Mouse (Mus musculus): ENCODE data around the gene Igdcc4. TPM values are rescaled to one million over a fixed set of nuclear protein-coding genes. Genes with fewer than 3 reads are reported as not detected.

The Igdcc4 gene
- polyA plus RNA-seq, 1 experiment, result 15.5 TPM

DNA sequence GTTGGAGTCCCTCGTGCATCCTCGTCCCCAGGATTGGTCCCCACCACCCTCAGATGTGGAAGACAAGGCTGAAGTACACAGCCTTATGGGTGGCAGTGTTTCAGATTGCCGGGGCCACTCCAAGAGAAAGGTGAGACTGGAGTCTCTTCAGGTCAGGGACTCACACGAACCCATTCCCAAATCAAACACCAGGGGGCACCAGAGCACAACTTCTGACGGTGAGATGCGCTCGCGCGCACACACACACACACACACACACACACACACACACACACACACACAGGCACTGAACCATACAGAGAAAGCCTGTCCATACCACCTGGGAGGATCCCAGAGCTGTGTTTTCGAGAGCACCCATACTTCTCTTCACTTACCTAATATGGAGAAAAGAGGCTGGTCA, 32.5 kb downstream of the Igdcc4 start:
- Histone ChIP-seq H3K9ac (ENCODE audit: low read depth, poor library complexity, severe bottlenecking) (no peak overlapping the region), H3K4me1 (ENCODE audit: control insufficient read depth, insufficient read depth, low read length) (no peaks in the 10 kb centered on the region), H3K4me3 (ENCODE audit: low read depth, low read length) (no peak overlapping the region), H3K27me3 (ENCODE audit: control insufficient read depth, insufficient read depth, low read length, poor library complexity, severe bottlenecking) (no peaks in the 10 kb centered on the region), H3K27ac (ENCODE audit: insufficient read depth, low read length) (no peak overlapping the region), H3K36me3 (ENCODE audit: control insufficient read depth, insufficient read depth, low read length, poor library complexity, severe bottlenecking) (no peaks in the 10 kb centered on the region), H3K9me3 (replicated peaks; ENCODE audit: control insufficient read depth, insufficient read depth, low read length, poor library complexity, severe bottlenecking) (no peaks in the 10 kb centered on the region)
- TF ChIP-seq CTCF (IDR thresholded peaks at IDR 0.05; ENCODE audit: low read depth, low read length) (peak; percentile 79), POLR2A (IDR thresholded peaks at IDR 0.05; ENCODE audit: insufficient read depth, low read length) (no peak)

DNA sequence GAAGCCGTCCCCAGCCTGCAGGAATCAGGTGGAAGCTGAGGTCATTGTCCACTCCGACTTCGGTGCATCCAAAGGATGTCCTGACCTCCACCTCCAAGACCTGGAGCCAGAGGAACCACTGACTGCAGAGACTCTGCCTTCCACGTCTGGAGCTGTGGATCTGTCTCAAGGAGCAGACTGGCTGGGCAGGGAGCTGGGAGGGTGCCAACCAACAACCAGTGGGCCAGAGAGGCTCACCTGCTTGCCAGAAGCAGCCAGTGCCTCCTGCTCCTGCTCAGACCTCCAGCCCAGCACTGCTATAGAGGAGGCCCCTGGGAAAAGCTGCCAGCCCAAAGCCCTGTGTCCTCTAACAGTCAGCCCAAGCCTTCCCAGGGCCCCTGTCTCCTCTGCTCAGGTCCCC, 33.8 kb downstream of the Igdcc4 start:
- no peaks in the 10 kb centered on the region for H3K4me1 ChIP-seq (ENCODE audit: control insufficient read depth, insufficient read depth, low read length)
- H3K4me3 ChIP-seq (ENCODE audit: low read depth, low read length), result no peak overlapping the region
- no peaks in the 10 kb centered on the region for H3K9me3 ChIP-seq (replicated peaks; ENCODE audit: control insufficient read depth, insufficient read depth, low read length, poor library complexity, severe bottlenecking)
- no peaks in the 10 kb centered on the region for H3K36me3 ChIP-seq (ENCODE audit: control insufficient read depth, insufficient read depth, low read length, poor library complexity, severe bottlenecking)
- H3K27ac ChIP-seq (ENCODE audit: insufficient read depth, low read length), result no peak overlapping the region
- no peak for TF ChIP-seq POLR2A (IDR thresholded peaks at IDR 0.05; ENCODE audit: insufficient read depth, low read length)
- TF ChIP-seq EP300 (IDR thresholded peaks at IDR 0.05; ENCODE audit: insufficient read depth, low read depth, low read length), result no peak
- no peak for TF ChIP-seq CTCF (IDR thresholded peaks at IDR 0.05; ENCODE audit: low read depth, low read length)
- no peak overlapping the region for H3K9ac ChIP-seq (ENCODE audit: low read depth, poor library complexity, severe bottlenecking)
- peaks cover 4% of the 10 kb centered on the region; the same call in 1 of the 2 replicates for H3K27me3 ChIP-seq (ENCODE audit: control insufficient read depth, insufficient read depth, low read length, poor library complexity, severe bottlenecking)

DNA sequence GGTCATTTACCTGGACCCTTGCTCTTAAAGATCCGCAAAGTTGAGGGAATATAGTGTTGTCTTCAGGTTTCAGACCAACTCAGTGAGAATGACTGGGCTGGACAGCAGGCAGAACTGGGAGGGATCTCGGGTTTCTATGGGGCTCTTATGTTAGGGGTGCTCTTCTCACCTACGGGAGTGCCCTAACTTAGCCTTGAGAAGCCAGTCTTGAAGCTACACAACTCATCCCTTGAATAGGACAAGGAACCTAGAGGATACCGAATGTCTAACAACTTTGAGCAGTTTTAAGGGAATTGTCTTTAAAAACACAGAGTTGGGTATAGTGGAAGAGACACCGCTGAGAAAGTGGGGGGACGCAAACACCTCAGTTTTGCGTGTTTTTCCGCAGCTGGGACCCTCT, 39.2 kb downstream of the Igdcc4 start:
- Histone ChIP-seq H3K36me3 (ENCODE audit: control insufficient read depth, insufficient read depth, low read length, poor library complexity, severe bottlenecking) (no peaks in the 10 kb centered on the region), H3K9ac (ENCODE audit: low read depth, poor library complexity, severe bottlenecking) (peak overlapping the region; percentile 84), H3K9me3 (replicated peaks; ENCODE audit: control insufficient read depth, insufficient read depth, low read length, poor library complexity, severe bottlenecking) (no peaks in the 10 kb centered on the region), H3K4me1 (ENCODE audit: control insufficient read depth, insufficient read depth, low read length) (no peaks in the 10 kb centered on the region), H3K27me3 (ENCODE audit: control insufficient read depth, insufficient read depth, low read length, poor library complexity, severe bottlenecking) (peaks cover 10% of the 10 kb centered on the region; the same call in 1 of the 2 replicates), H3K27ac (ENCODE audit: insufficient read depth, low read length) (no peak overlapping the region), H3K4me3 (ENCODE audit: low read depth, low read length) (peak overlapping the region; percentile 75)
- TF ChIP-seq CTCF (IDR thresholded peaks at IDR 0.05; ENCODE audit: low read depth, low read length) (no peak), EP300 (IDR thresholded peaks at IDR 0.05; ENCODE audit: insufficient read depth, low read depth, low read length) (no peak), POLR2A (IDR thresholded peaks at IDR 0.05; ENCODE audit: insufficient read depth, low read length) (no peak)

DNA sequence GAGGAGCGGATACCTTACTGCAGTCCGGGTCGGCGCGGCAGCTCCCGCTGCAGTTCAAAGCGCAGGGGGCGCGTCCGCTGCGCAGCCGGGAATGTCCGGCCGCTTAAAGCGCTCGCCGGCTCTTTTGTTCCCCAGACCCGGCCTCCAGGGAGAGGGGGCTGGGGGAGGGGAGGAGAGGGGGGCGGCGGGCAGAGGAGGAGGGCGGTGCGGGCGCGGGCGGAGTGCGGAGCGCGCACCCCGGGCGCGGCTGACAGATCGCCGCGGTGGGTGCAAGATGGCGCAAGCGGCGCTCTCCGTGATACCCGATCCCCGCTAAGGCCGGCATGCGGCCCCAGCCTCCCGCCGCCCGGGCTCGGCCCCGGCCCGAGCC, 39.6 kb downstream of the Igdcc4 start, which contains the start of gene Igdcc3:
Igdcc3 (plus strand) TSS at position 254 of the 370 bp plus-strand sequence.
- TF ChIP-seq CTCF (IDR thresholded peaks at IDR 0.05; ENCODE audit: low read depth, low read length), result no peak
- 0 out of 2 replicates have a peak, but pooled peaks have one; percentile 28 for TF ChIP-seq EP300 (IDR thresholded peaks at IDR 0.05; ENCODE audit: insufficient read depth, low read depth, low read length)
- H3K27ac ChIP-seq (ENCODE audit: insufficient read depth, low read length), result no peak within 1 kb of the TSS
- H3K27me3 ChIP-seq (ENCODE audit: control insufficient read depth, insufficient read depth, low read length, poor library complexity, severe bottlenecking), result peaks cover 10% of the 10 kb centered on the region; the same call in 1 of the 2 replicates
- peak within 1 kb of the TSS; percentile 84 for H3K4me3 ChIP-seq (ENCODE audit: low read depth, low read length)
- no peaks in the 10 kb centered on the region for H3K36me3 ChIP-seq (ENCODE audit: control insufficient read depth, insufficient read depth, low read length, poor library complexity, severe bottlenecking)
- H3K9me3 ChIP-seq (replicated peaks; ENCODE audit: control insufficient read depth, insufficient read depth, low read length, poor library complexity, severe bottlenecking), result no peaks in the 10 kb centered on the region
- H3K4me1 ChIP-seq (ENCODE audit: control insufficient read depth, insufficient read depth, low read length), result no peaks in the 10 kb centered on the region
- H3K9ac ChIP-seq (ENCODE audit: low read depth, poor library complexity, severe bottlenecking), result peak within 1 kb of the TSS; percentile 84

DNA sequence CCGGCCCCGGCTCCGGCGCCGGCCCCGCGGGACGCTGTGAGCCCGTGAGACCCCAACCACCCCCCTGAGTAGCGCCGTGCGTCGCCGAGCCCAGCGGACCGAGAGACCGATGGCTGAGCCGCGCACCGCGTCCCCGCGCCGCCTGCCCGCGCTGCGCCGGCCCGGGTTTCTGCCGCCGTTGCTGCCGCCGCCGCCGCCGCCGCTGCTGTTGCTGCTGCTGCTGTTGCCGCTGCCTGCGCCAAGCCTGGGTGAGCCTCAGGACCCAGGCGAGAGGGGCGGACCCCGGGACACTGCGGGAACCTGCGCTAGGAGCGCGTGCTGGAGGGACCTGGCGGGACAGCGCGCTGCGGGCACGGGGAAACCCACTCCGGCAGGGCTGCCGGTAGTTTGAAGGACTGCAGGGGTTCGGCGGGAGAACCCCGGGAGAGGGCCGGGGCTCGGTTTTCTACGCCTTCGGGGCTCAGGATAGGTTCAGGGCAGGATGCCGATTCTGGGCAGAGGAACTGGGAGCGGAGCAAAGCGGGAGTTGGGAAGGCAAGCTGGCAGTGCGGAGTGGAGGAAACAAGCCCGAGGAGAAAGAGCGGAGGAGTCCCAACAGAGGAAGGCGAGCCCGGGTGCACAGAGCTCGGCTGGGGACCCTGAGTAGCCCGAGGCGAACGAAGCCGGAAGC, 40.2 kb downstream of the Igdcc4 start:
- Histone ChIP-seq H3K27ac (ENCODE audit: insufficient read depth, low read length) (no peak overlapping the region), H3K9ac (ENCODE audit: low read depth, poor library complexity, severe bottlenecking) (peak overlapping the region; percentile 84), H3K4me3 (ENCODE audit: low read depth, low read length) (peak overlapping the region; percentile 84), H3K27me3 (ENCODE audit: control insufficient read depth, insufficient read depth, low read length, poor library complexity, severe bottlenecking) (peaks cover 10% of the 10 kb centered on the region; the same call in 1 of the 2 replicates), H3K4me1 (ENCODE audit: control insufficient read depth, insufficient read depth, low read length) (no peaks in the 10 kb centered on the region), H3K36me3 (ENCODE audit: control insufficient read depth, insufficient read depth, low read length, poor library complexity, severe bottlenecking) (no peaks in the 10 kb centered on the region), H3K9me3 (replicated peaks; ENCODE audit: control insufficient read depth, insufficient read depth, low read length, poor library complexity, severe bottlenecking) (no peaks in the 10 kb centered on the region)
- TF ChIP-seq EP300 (IDR thresholded peaks at IDR 0.05; ENCODE audit: insufficient read depth, low read depth, low read length), result no peak
- no peak for TF ChIP-seq CTCF (IDR thresholded peaks at IDR 0.05; ENCODE audit: low read depth, low read length)
- no peak for TF ChIP-seq POLR2A (IDR thresholded peaks at IDR 0.05; ENCODE audit: insufficient read depth, low read length)

DNA sequence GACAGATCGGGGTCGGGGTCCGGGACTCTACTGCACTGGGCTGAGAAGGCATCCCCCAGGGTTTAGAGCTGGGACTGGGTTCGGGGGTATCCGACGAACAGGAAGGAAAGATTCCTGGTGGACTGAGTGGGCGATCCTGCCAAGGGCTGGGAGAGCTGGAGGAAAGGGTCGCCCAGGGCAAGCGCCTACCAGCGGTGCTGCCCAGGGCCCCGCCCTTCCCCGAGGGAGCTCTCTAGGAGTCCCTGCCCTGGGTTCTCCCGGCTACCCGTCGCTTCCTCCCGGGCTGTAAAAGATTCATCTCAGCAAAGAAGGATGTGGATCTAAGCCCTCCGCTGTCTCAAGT, 40.7 kb downstream of the Igdcc4 start:
- Histone ChIP-seq H3K4me3 (ENCODE audit: low read depth, low read length) (peak overlapping the region; percentile 84), H3K9ac (ENCODE audit: low read depth, poor library complexity, severe bottlenecking) (peak overlapping the region; percentile 84), H3K36me3 (ENCODE audit: control insufficient read depth, insufficient read depth, low read length, poor library complexity, severe bottlenecking) (no peaks in the 10 kb centered on the region), H3K4me1 (ENCODE audit: control insufficient read depth, insufficient read depth, low read length) (no peaks in the 10 kb centered on the region), H3K27ac (ENCODE audit: insufficient read depth, low read length) (no peak overlapping the region), H3K27me3 (ENCODE audit: control insufficient read depth, insufficient read depth, low read length, poor library complexity, severe bottlenecking) (peaks cover 10% of the 10 kb centered on the region; the same call in 1 of the 2 replicates), H3K9me3 (replicated peaks; ENCODE audit: control insufficient read depth, insufficient read depth, low read length, poor library complexity, severe bottlenecking) (no peaks in the 10 kb centered on the region)
- no peak for TF ChIP-seq EP300 (IDR thresholded peaks at IDR 0.05; ENCODE audit: insufficient read depth, low read depth, low read length)
- TF ChIP-seq POLR2A (IDR thresholded peaks at IDR 0.05; ENCODE audit: insufficient read depth, low read length), result no peak
- TF ChIP-seq CTCF (IDR thresholded peaks at IDR 0.05; ENCODE audit: low read depth, low read length), result no peak
